Mouse (Mus musculus) thymus, adult 2 months (tissue): ENCODE data around the gene Cdipt.

Experiments used
- CTCF ChIP-seq: fragments of 200-500 bp; IDR thresholded peaks from 2 replicates; pipeline ENCODE4 v1.5.1; 2012; ENCODE audit warnings: mild to moderate bottlenecking, control low read depth, low read length, moderate library complexity, borderline replicate concordance; ENCODE audit not compliant: control insufficient read depth, poor library complexity, insufficient read depth; ENCODE audit errors: extremely low read depth
- POLR2A ChIP-seq: fragments of 200-500 bp; IDR thresholded peaks from 2 replicates; pipeline ENCODE4 v1.6.1; 2012; ENCODE audit warnings: mild to moderate bottlenecking, low read length, control low read depth, moderate library complexity; ENCODE audit not compliant: control insufficient read depth, poor library complexity, insufficient read depth; ENCODE audit errors: extremely low read depth

DNA sequence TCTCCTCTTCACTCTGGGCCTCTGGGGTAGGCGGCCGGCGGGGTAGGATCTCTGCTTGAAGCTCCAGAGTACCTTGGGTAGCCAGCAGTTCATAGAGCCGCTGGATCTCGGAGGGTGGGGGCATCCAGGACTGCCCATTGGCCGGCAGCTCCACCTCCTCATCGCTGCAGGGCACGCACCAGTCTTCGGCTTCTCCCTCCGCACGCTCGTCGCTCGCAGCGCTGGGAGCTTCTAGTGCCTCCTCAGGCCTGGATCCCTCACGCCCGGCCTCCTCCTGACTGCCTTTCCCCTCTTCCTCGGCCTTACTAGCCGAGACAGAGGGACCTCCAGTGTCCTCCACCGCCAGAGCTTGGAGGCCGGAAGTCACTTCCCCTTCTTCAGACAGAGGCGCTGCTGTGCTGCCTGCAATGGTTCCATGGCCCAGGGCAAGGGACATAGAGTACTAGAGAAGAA, 40.8 kb downstream of the Cdipt start:
- TF ChIP-seq POLR2A (no peak), CTCF (no peak)
